Mouse (Mus musculus): Measurements from ENCODE around the gene Mcf2. TPM values are rescaled to one million over a fixed set of nuclear protein-coding genes. Genes with fewer than 3 reads are reported as not detected.

The Mcf2 gene
- polyA plus RNA-seq, 1 experiment from 2014 or later = 0.75 TPM

DNA sequence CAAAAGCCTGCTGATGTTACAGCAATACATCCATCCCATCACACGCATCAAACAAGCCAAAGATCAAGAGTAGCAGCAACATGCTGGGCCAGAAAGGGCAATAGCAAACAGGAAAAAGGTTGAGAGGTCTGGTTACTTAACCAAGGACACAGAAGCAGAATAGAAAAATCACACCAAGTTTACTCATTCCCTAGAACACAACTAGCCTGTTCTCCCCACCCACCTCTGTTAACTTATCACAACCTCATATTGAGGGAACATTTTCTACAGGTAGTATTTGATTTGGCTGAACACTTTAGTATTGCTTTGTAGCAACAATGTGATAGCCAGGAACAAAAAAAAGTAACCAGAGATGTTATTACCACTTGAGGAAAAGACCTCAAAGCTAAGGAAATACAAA, 164.3 kb downstream of the Mcf2 start:
- Histone ChIP-seq H3K27ac (ENCODE audit: low read depth) (no peak overlapping the region), H3K27me3 (ENCODE audit: insufficient read depth, low read length) (no peaks in the 10 kb centered on the region), H3K9me3 (ENCODE audit: low read depth, low read length) (no peaks in the 10 kb centered on the region), H3K36me3 (ENCODE audit: insufficient read depth) (no peaks in the 10 kb centered on the region), H3K4me1 (ENCODE audit: insufficient read depth) (no peaks in the 10 kb centered on the region), H3K4me2 (no peak overlapping the region), H3K9ac (no peak overlapping the region), H3K4me3 (ENCODE audit: low read depth, low read length) (no peak overlapping the region)
- 91% methylated on average over 1 of the region's 1 CpGs for WGBS
- no peak for DNase-seq
- ATAC-seq (ENCODE audit: insufficient read depth) = no peak
- TF ChIP-seq CTCF (IDR thresholded peaks at IDR 0.05; ENCODE audit: low read depth) = no peak

DNA sequence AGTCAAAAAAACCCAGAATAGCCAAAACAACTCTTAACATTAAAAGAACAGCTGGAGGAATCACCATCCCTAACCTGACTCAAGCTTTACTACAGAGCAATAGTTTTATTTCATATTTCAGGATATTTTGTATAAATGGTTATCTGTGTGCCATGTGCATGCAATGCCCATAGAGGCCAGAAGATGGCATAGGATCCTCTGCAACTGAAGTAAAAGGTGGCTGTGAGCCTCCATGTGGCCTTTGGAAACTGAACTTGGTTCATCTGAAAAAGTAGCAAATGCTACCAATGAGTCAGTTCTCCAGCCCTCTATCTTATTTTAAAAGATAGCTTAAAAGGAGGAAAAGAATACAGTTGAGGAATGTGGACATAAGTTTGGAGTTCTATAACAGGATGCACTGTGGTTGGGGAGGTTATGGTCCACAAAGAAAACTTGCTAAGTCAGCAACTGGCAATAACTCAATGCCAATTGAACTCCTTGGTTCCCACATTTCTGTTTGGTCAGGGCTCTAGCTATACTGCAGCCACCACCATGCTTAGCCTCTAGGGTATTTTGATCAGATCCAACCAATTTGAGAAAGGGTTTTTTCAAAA, 165.7 kb downstream of the Mcf2 start:
- Histone ChIP-seq H3K27me3 (ENCODE audit: insufficient read depth, low read length) (no peaks in the 10 kb centered on the region), H3K4me1 (ENCODE audit: insufficient read depth) (no peaks in the 10 kb centered on the region), H3K4me2 (no peak overlapping the region), H3K9me3 (ENCODE audit: low read depth, low read length) (no peaks in the 10 kb centered on the region), H3K9ac (no peak overlapping the region), H3K4me3 (ENCODE audit: low read depth, low read length) (no peak overlapping the region), H3K27ac (ENCODE audit: low read depth) (no peak overlapping the region), H3K36me3 (ENCODE audit: insufficient read depth) (no peaks in the 10 kb centered on the region)
- peak; percentile 66 for TF ChIP-seq CTCF (IDR thresholded peaks at IDR 0.05; ENCODE audit: low read depth)
- DNase-seq (peak; percentile 53), ATAC-seq (ENCODE audit: insufficient read depth) (no peak)

Other genes with a start within 250 kb of the Mcf2 start
- gene F9, start 179.6 kb downstream of the Mcf2 start, polyA plus RNA-seq (2014; fragmentation: Nextera tagmentation; extraction: Ambion mirVana) = not detected in 2 replicates

Data from lung, embryonic 14.5 days (tissue).